Mouse (Mus musculus) right cerebral cortex, postnatal 4 days (tissue): ENCODE measurements around the gene Rps15a.
A peak's percentile ranks its signal among the peaks of the same experiment; 100 is the strongest.

Experiments
- DNase-seq: peaks from one replicate; pipeline ENCODE4 v3.0.0-alpha.2; 2022

Gene Rps15a

GRCm38 (mm10) chr7:118115877-118116568 lies at the start of gene Rps15a:
Gene Rps15a (minus strand): TSS chr7:118116188.
- peak; percentile 90 for DNase-seq

GRCm38 (mm10) chr7:118163006-118163405 lies 47.0 kb upstream of the Rps15a start:
- DNase-seq: no peak

DNA sequence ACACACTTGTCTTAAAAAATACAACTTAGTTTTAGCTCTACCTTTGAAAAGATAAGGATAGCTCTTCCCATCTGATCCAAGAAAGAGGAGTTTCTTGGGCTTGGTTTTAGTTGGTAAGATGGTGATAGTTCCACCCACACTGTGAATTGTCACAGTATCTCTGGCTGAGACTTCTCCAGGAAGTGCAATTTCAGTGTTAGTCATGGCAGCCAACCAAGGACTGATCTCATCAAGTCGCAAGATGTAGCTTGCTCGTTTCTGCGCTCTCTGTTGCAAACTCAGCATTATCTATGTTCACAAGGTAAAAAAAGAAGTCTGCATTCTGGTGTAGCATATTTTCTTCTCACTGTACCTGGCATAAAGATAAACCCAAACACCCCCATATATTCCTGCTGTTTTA lies 44.1 kb upstream of the Rps15a start:
- no peak for DNase-seq

GRCm38 (mm10) chr7:118156461-118156860 lies 40.5 kb upstream of the Rps15a start:
- no peak for DNase-seq

DNA sequence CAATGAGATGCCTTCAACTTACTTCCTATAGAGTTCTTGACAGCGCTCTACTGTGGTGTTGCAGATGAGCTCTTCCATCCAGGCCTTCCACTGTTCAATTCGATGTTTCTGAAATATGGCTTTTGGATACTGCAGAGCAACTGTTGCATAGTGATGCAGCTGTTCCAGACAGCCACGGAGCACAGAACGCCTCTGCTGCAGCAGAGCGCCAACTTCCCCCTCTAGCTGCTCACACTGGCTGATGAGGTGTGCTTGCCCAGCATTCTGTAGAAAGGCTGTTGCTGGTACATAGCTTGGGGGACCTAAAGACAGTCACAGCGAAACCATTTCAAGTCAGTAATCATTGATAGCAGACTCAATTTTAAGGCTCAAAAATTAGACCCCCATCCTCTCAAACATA lies 38.2 kb upstream of the Rps15a start:
- no peak for DNase-seq

- no peak for DNase-seq
These were observed 27.6 kb upstream of the Rps15a start for GRCm38 (mm10) chr7:118143602-118144001.

GRCm38 (mm10) chr7:118143123-118143522 lies 27.1 kb upstream of the Rps15a start:
- DNase-seq: no peak

- DNase-seq: no peak
These were observed 25.3 kb upstream of the Rps15a start for GRCm38 (mm10) chr7:118141271-118141670.

DNA sequence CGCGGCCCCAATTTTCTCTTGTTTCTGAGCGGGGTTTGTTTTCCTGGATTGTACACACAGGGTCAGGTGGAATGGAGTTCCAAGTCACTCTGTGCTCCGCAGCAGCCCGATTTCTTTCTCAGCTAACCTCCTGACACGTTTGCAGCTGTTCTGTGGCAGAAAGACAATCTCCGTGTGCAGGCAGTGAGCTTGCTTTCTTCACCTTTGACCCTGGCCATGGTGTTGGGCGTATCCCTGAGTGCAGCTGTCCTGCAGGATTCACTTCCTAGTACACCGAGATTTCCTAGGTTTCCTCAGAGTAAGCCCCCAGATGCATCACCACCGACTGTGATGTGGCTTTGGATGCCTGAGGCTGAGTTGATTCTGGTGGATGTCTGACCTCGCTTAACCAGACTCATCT lies 19.1 kb upstream of the Rps15a start:
- no peak for DNase-seq

GRCm38 (mm10) chr7:118129430-118130041 lies 13.5 kb upstream of the Rps15a start, which contains the start of gene Arl6ip1:
Gene Arl6ip1 (minus strand): TSS chr7:118129662.
- DNase-seq: peak; percentile 91

DNA sequence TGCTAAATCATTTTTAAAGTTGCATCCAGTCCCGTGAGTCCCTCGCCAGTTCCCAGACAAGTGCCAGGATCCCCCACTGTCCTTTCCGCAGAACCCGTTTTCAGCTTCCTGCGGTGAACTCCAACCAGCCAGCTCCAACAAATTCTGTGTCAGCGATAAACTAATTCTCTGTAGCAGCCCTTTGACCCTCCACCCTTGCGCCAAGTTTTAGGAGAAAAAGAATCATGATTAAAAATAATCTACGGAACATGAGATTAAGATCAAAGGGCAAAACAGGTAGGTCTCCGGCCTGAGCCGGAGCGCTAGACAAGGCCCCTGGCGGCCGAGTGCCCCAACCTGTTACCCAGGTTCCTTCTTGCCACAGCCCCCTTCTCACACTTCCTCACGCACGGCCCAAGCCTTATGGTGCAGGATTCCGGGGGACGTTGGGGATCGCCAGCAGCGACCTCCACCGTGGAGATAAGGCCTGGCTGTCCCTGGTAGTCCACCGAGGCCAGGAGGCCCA lies 13.0 kb upstream of the Rps15a start:
- peak; percentile 15 for DNase-seq

DNA sequence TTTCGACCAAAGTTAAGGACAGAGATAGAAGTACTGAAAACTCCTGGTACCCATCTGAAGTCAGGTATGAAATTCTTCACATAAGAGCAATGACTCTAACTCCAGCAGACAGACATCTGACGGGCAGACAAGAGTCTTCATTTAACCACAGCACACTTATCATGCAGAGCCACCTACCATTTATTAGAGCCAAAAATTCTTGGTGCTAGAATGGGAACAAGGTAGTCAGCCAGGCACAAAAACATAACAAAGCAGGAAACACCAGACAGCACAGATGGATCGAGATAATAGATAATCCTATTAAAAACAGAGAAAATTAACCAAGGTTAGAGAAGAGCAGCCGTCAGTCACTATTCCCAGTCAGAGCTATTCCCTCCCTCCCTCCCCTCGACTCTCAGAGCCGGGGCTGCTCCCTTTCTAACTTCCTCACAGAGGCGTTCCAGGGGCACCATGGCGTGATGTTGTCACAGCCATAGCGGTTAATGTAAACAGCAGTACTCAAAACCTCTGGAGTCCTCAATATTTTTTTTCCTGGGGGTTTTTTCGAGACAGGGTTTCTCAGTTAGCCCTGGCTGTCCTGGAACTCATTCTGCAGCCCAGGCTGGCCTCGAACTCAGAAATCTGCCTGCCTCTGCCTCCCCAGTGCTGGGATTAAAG lies 10.4 kb upstream of the Rps15a start:
- DNase-seq: no peak

GRCm38 (mm10) chr7:118125736-118126135 lies 9.7 kb upstream of the Rps15a start:
- DNase-seq: no peak

- no peak for DNase-seq
These were observed 7.8 kb upstream of the Rps15a start for GRCm38 (mm10) chr7:118123512-118124411.

DNA sequence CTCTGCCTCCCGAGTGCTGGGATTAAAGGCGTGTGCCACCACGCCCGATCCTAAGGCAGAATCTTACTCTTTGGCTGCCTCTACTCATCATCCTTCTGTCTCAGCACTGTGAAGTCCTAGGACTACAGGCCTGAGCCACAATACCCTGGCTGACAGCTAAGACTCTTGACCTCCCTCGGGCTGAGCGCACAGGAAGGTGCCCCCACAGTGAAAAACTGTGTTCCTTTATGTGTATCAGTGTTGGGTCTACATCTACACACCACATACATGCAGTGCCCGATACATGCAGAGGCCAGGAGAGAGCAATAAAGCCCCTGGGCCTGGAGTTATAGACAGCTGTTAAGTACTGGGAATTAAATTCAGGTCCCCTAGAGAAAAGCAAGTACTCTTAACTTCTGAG lies 6.2 kb upstream of the Rps15a start:
- DNase-seq: no peak

- no peak for DNase-seq
These were observed 4.7 kb upstream of the Rps15a start for GRCm38 (mm10) chr7:118120654-118121053.

DNA sequence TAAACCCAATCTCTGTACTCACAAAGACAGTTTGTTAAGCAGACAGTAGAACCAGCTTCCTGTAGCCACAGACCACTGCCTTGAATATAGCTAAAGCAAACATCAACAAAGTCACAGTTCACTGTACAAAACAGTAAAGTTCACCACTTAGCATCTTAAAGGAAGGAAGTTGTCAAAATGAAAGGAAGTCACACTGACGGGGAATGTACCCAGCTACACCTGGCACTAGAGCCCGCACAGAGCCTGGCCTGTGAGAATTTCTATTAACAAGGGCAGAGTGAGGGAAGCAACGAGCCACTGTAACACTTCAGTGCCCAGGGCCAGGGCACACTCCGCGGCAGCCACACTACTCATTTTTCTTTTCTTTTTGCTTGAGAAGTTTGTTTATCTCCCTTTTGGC lies 4.0 kb upstream of the Rps15a start:
- no peak for DNase-seq

GRCm38 (mm10) chr7:118119142-118119541 lies 3.2 kb upstream of the Rps15a start:
- DNase-seq: no peak

DNA sequence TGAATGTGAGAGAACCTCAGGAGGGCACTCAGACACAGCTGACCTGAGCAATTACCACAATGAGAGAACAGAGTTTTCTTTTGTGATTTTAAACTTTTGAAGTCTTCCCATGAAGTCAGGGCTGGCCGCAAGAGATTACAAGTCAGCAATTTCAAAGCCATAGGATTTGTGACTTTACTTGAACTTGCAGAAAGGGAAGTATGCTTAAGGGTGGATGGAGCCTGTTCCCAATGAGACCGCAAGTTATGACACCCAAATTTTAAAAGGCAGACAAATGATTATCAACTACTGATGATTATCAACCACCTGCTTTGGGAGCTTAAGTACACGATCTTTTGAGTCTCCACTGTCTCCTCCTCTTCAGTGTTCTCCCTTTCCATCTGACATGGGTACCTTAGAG lies 2.4 kb upstream of the Rps15a start:
- no peak for DNase-seq

- DNase-seq: no peak
These were observed 1.7 kb upstream of the Rps15a start for GRCm38 (mm10) chr7:118117539-118118210.

- DNase-seq: no peak
These were observed 975 bp upstream of the Rps15a start for GRCm38 (mm10) chr7:118116787-118117538.

- no peak for DNase-seq
These were observed 483 bp downstream of the Rps15a start for GRCm38 (mm10) chr7:118115533-118115876.
